Mouse (Mus musculus): Measurements from ENCODE around the gene Scamp3.

- TF ChIP-seq MYC (IDR thresholded peaks at IDR 0.05; ENCODE audit: low read depth, low read length) (no peak), CTCF (conservative IDR thresholded peaks at IDR 0.05 in 1 of 2, IDR thresholded peaks at IDR 0.05 in 1 of 2; ENCODE audit: low read depth in 2 of 2, low read length in 2 of 2) (no peak), CHD1 (IDR thresholded peaks at IDR 0.05; ENCODE audit: low read depth, low read length) (no peak), ZKSCAN1 (IDR thresholded peaks at IDR 0.05; ENCODE audit: borderline replicate concordance, low read depth, low read length) (no peak), ZC3H11A (IDR thresholded peaks at IDR 0.05; ENCODE audit: low read depth, low read length) (no peak)
Measured at GRCm38 (mm10) chr3:89224796-89225195, 47.5 kb downstream of the Scamp3 start.
